Mouse (Mus musculus) CH12.LX (cell line): Measurements from ENCODE around the gene Lrrc8b. TPM values are rescaled to one million over a fixed set of nuclear protein-coding genes. Genes with fewer than 3 reads are reported as not detected.

Experiments used
- DNase-seq: peaks from one replicate; pipeline ENCODE4 v3.0.0-alpha.2; 2013; ENCODE audit errors: extremely low read depth
- H3K27ac ChIP-seq: 2 replicates; pipeline ENCODE4 v1.5.1; 2012; ENCODE audit warnings: low read depth, mild to moderate bottlenecking, control low read depth, moderate library complexity; ENCODE audit not compliant: insufficient read depth
- H3K27me3 ChIP-seq: replicated peaks from 2 replicates; pipeline ENCODE3; 2012; ENCODE audit warnings: inconsistent platforms
- H3K36me3 ChIP-seq, 2 experiments: replicated peaks in 1 of 2; 2 replicates each; pipeline versions ENCODE3 to v1.6.1; 2012; ENCODE audit warnings: inconsistent platforms in 1 of 2, low read length in 1 of 2, mild to moderate bottlenecking in 1 of 2, mixed read lengths in 1 of 2, moderate library complexity in 1 of 2; ENCODE audit not compliant: control insufficient read depth in 1 of 2, insufficient read depth in 1 of 2
- H3K4me1 ChIP-seq, 2 experiments: 2 replicates each; pipeline ENCODE4 v1.6.1; 2012; ENCODE audit warnings: inconsistent platforms in 1 of 2, moderate library complexity in 1 of 2; ENCODE audit not compliant: insufficient read depth in 2 of 2, control insufficient read depth in 1 of 2
- H3K4me2 ChIP-seq: 2 replicates; pipeline ENCODE4 v1.6.1; 2012; ENCODE audit warnings: low read depth, mild to moderate bottlenecking, control low read depth; ENCODE audit not compliant: poor library complexity, insufficient read depth, severe bottlenecking
- H3K4me3 ChIP-seq, 3 experiments: fragments of 150-350 bp in 1 of 3; sonication (generic) in 1 of 3; replicated peaks in 1 of 3; 2 replicates each; pipeline versions ENCODE3 to v1.5.1; 2011 to 2012; ENCODE audit warnings: low read depth in 2 of 3, low read length in 2 of 3, mild to moderate bottlenecking in 2 of 3, moderate library complexity in 2 of 3, control low read depth in 1 of 3, improper control_type of control experiment in 1 of 3, inconsistent platforms in 1 of 3, mixed read lengths in 1 of 3; ENCODE audit not compliant: poor library complexity in 1 of 3
- H3K79me2 ChIP-seq: replicated peaks from 2 replicates; pipeline ENCODE4 v1.6.1; 2012; ENCODE audit warnings: mild to moderate bottlenecking, moderate library complexity; ENCODE audit not compliant: control insufficient read depth, poor library complexity, insufficient read depth, severe bottlenecking; ENCODE audit errors: extremely low read depth
- H3K9ac ChIP-seq: 2 replicates; pipeline ENCODE4 v1.6.1; 2012; ENCODE audit warnings: low read depth, mild to moderate bottlenecking, control low read depth, moderate library complexity; ENCODE audit not compliant: insufficient read depth
- H3K9me3 ChIP-seq: replicated peaks from 2 replicates; pipeline ENCODE3; 2012; ENCODE audit warnings: low read length, inconsistent platforms, mixed read lengths
- CHD1 ChIP-seq: IDR thresholded peaks from 2 replicates; pipeline ENCODE4 v1.6.1; 2012; ENCODE audit warnings: low read depth, low read length, improper control_type of control experiment, inconsistent platforms
- CTCF ChIP-seq, 2 experiments: IDR thresholded peaks in 1 of 2; conservative IDR thresholded peaks in 1 of 2; 2 replicates each; pipeline ENCODE4 v1.5.1; 2011 to 2012; ENCODE audit warnings: low read depth in 2 of 2, low read length in 2 of 2, improper control_type of control experiment in 1 of 2, inconsistent platforms in 1 of 2, mild to moderate bottlenecking in 1 of 2, moderate library complexity in 1 of 2
- E2F4 ChIP-seq: IDR thresholded peaks from 2 replicates; pipeline ENCODE4 v1.6.1; 2011; ENCODE audit warnings: low read depth, low read length, improper control_type of control experiment; ENCODE audit not compliant: insufficient replicate concordance
- ELF1 ChIP-seq: IDR thresholded peaks from 2 replicates; pipeline ENCODE4 v1.6.1; 2014; ENCODE audit warnings: low read depth, mild to moderate bottlenecking, inconsistent platforms, low read length, improper control_type of control experiment
- EP300 ChIP-seq: IDR thresholded peaks from 2 replicates; pipeline ENCODE4 v1.6.1; 2011; ENCODE audit warnings: low read length, improper control_type of control experiment
- ETS1 ChIP-seq: conservative IDR thresholded peaks from 2 replicates; pipeline ENCODE4 v1.6.1; 2012; ENCODE audit warnings: low read depth, mild to moderate bottlenecking, inconsistent platforms, low read length, improper control_type of control experiment, moderate library complexity
- GABPA ChIP-seq: IDR thresholded peaks from 2 replicates; pipeline ENCODE4 v1.6.1; 2012; ENCODE audit warnings: low read depth, low read length, improper control_type of control experiment, inconsistent platforms; ENCODE audit not compliant: insufficient replicate concordance
- HCFC1 ChIP-seq: IDR thresholded peaks from 2 replicates; pipeline ENCODE4 v1.6.1; 2012; ENCODE audit warnings: low read depth, mild to moderate bottlenecking, inconsistent platforms, low read length, improper control_type of control experiment
- JUN ChIP-seq: IDR thresholded peaks from 2 replicates; pipeline ENCODE4 v1.6.1; 2011; ENCODE audit warnings: low read depth, mild to moderate bottlenecking, low read length, improper control_type of control experiment, moderate library complexity; ENCODE audit not compliant: insufficient read depth
- MAFK ChIP-seq: IDR thresholded peaks from 2 replicates; pipeline ENCODE4 v1.6.1; 2011; ENCODE audit warnings: low read length, improper control_type of control experiment; ENCODE audit not compliant: insufficient replicate concordance
- MAZ ChIP-seq: IDR thresholded peaks from 2 replicates; pipeline ENCODE4 v1.6.1; 2012; ENCODE audit warnings: low read depth, mild to moderate bottlenecking, inconsistent platforms, low read length, improper control_type of control experiment, moderate library complexity
- MEF2A ChIP-seq: IDR thresholded peaks from 2 replicates; pipeline ENCODE4 v1.6.1; 2014; ENCODE audit warnings: low read depth, mild to moderate bottlenecking, inconsistent platforms, low read length, improper control_type of control experiment, borderline replicate concordance
- MXI1 ChIP-seq: IDR thresholded peaks from 2 replicates; pipeline ENCODE4 v1.6.1; 2011; ENCODE audit warnings: mild to moderate bottlenecking, low read depth, low read length, improper control_type of control experiment
- MYC ChIP-seq: IDR thresholded peaks from 2 replicates; pipeline ENCODE4 v1.6.1; 2011; ENCODE audit warnings: low read depth, mild to moderate bottlenecking, improper control_type of control experiment, low read length
- PAX5 ChIP-seq: IDR thresholded peaks from 2 replicates; pipeline ENCODE4 v1.6.1; 2012; ENCODE audit warnings: low read length, inconsistent platforms, mixed read lengths
- POLR2A ChIP-seq: IDR thresholded peaks from 2 replicates; pipeline ENCODE4 v1.6.1; 2011; ENCODE audit warnings: low read depth, mild to moderate bottlenecking, improper control_type of control experiment, low read length
- POLR2AphosphoS2 ChIP-seq: IDR thresholded peaks from 2 replicates; pipeline ENCODE4 v1.6.1; 2011; ENCODE audit warnings: low read depth, low read length, improper control_type of control experiment
- RCOR1 ChIP-seq: conservative IDR thresholded peaks from 2 replicates; pipeline ENCODE4 v1.6.1; 2012; ENCODE audit warnings: low read depth, mild to moderate bottlenecking, inconsistent platforms, low read length, improper control_type of control experiment
- SIN3A ChIP-seq: IDR thresholded peaks from 2 replicates; pipeline ENCODE4 v1.6.1; 2012; ENCODE audit warnings: low read length, improper control_type of control experiment, inconsistent platforms
- TBP ChIP-seq: conservative IDR thresholded peaks from 2 replicates; pipeline ENCODE4 v1.6.1; 2011; ENCODE audit warnings: low read depth, low read length, improper control_type of control experiment
- TCF12 ChIP-seq: IDR thresholded peaks from 2 replicates; pipeline ENCODE4 v1.6.1; 2014; ENCODE audit warnings: low read depth, mild to moderate bottlenecking, inconsistent platforms, low read length, improper control_type of control experiment
- ZC3H11A ChIP-seq: IDR thresholded peaks from 2 replicates; pipeline ENCODE4 v1.6.1; 2012; ENCODE audit warnings: low read depth, mild to moderate bottlenecking, inconsistent platforms, low read length, improper control_type of control experiment
- ZNF384 ChIP-seq: IDR thresholded peaks from 2 replicates; pipeline ENCODE4 v1.6.1; 2012; ENCODE audit warnings: low read depth, low read length, improper control_type of control experiment, inconsistent platforms
- dilution Hi-C: fragments of 300-500 bp; cut with MboI; formaldehyde crosslinking; loops from 2 replicates; pipeline ENCODE4 v1.14.3; 2020; ENCODE audit warnings: low sequenced_read_pairs; ENCODE audit not compliant: extremely low pct_unique_long_range_greater_than_20kb, extremely low pct_ligation_motif_present
- in situ Hi-C: fragments of 300-500 bp; cut with MboI; formaldehyde crosslinking; loops from 3 replicates; pipeline ENCODE4 v1.14.3; 2019; ENCODE audit warnings: low sequenced_read_pairs, low pct_ligation_motif_present, low pct_unique_long_range_greater_than_20kb, mixed read lengths
- polyA plus RNA-seq: library from polyadenylated mRNA; unstranded; fragments of >175 nt; gene quantifications from 2 replicates; pipeline ENCODE4 v1.2.1, GENCODE M21; 2012; ENCODE audit warnings: low read depth; ENCODE audit not compliant: insufficient read length
- total RNA-seq, 2 experiments: library from RNA; depleted of rRNA; stranded (reverse); fragments of 300-350 nt in 1 of 2; fragments of >200 nt in 1 of 2; gene quantifications; 2 replicates each; pipeline ENCODE4 v1.2.3; 2012 to 2014

Lrrc8b gene
- total and polyA plus RNA-seq, 3 experiments = 0.21 to 0.40 (median 0.40) TPM

DNA sequence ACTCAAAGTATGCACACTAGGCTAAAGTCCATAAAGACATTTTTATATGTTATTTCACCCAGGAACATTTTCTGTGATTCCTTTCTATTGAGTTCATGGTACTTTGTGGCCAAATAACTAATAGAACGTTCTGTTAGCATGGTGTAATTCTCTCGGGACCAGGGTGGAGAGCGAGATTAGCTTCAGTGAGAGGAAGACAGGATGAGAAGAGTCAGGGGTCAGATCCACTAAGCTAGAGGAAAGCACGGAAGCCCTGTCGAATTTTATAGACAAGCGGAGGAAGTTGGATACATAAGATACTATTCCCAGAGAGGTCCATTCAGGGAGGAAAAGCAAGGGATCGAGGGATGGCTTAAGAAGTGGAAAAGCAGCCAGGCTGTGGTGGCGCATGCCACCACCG is 62.0 kb downstream of the Lrrc8b start:
- no peak overlapping the region for H3K9ac ChIP-seq
- H3K4me2 ChIP-seq = no peak overlapping the region
- H3K27me3 ChIP-seq = no peaks in the 10 kb centered on the region
- H3K27ac ChIP-seq = no peak overlapping the region
- H3K79me2 ChIP-seq = no peaks in the 10 kb centered on the region
- in situ Hi-C loops (no loop called here), dilution Hi-C loops (no loop called here)
- no peak for DNase-seq
- H3K4me3 ChIP-seq = no peak overlapping the region
- H3K36me3 ChIP-seq = no peaks in the 10 kb centered on the region
- no peaks in the 10 kb centered on the region for H3K9me3 ChIP-seq
- TF ChIP-seq TCF12 (no peak), MAZ (no peak), ZC3H11A (no peak), MAFK (no peak), ELF1 (no peak), ZNF384 (no peak), E2F4 (no peak)
- H3K4me1 ChIP-seq = no peaks in the 10 kb centered on the region

DNA sequence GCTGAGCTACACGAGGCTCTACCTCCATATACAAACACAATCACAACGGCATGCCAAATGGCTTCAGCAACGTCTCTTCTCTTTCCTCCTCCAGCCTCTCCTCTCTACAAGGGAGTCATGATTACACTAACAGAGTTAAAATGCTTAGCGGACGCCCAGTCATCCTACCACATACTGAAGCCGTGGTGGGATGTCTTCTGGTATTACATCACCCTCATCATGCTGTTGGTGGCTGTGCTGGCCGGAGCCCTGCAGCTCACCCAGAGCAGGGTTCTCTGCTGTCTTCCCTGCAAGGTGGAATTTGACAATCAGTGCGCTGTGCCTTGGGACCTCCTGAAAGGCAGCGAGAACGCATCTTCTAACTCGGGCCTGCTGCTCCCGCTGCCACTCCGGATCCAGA is 64.1 kb downstream of the Lrrc8b start:
- Histone ChIP-seq H3K27me3 (no peaks in the 10 kb centered on the region), H3K9ac (no peak overlapping the region), H3K27ac (no peak overlapping the region), H3K79me2 (no peaks in the 10 kb centered on the region), H3K9me3 (no peaks in the 10 kb centered on the region), H3K4me2 (no peak overlapping the region), H3K4me1 (no peaks in the 10 kb centered on the region), H3K4me3 (no peak overlapping the region), H3K36me3 (no peaks in the 10 kb centered on the region)
- DNase-seq = no peak
- TF ChIP-seq SIN3A = no peak
- dilution Hi-C loops = no loop called here
- in situ Hi-C loops = no loop called here

DNA sequence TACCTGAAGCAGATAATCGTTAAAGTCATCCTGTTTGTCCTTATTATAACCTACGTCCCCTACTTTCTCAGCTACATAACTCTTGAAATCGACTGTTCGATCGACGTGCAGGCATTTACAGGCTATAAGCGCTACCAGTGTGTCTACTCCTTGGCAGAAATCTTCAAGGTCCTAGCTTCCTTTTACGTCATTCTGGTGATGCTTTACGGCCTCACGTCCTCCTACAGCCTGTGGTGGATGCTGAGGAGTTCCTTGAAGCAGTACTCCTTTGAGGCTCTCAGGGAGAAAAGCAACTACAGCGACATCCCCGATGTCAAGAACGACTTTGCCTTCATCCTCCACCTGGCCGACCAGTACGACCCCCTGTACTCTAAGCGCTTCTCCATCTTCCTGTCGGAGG is 65.0 kb downstream of the Lrrc8b start:
- Histone ChIP-seq H3K4me1 (no peaks in the 10 kb centered on the region), H3K27me3 (no peaks in the 10 kb centered on the region), H3K4me3 (no peak overlapping the region), H3K9me3 (no peaks in the 10 kb centered on the region), H3K4me2 (no peak overlapping the region)
- dilution Hi-C loops (no loop called here), in situ Hi-C loops (no loop called here)
- no peak for DNase-seq
- TF ChIP-seq ETS1 = no peak
- no peak for TF ChIP-seq GABPA
- no peak for TF ChIP-seq EP300
- TF ChIP-seq TBP = no peak
- no peak for TF ChIP-seq HCFC1
- TF ChIP-seq CHD1 = no peak
- TF ChIP-seq POLR2AphosphoS2 = no peak
- no peak for TF ChIP-seq TCF12
- no peak for TF ChIP-seq POLR2A
- no peak for TF ChIP-seq RCOR1
- no peak for TF ChIP-seq MEF2A
- TF ChIP-seq ZNF384 = no peak
- TF ChIP-seq PAX5 = no peak
- TF ChIP-seq MYC = no peak
- no peak for TF ChIP-seq MXI1
- no peak for TF ChIP-seq CTCF (conservative IDR thresholded peaks at IDR 0.05 in 1 of 2, IDR thresholded peaks at IDR 0.05 in 1 of 2; ENCODE audit: low read depth in 2 of 2, low read length in 2 of 2)
- TF ChIP-seq JUN = no peak
- TF ChIP-seq ZC3H11A = no peak
- TF ChIP-seq, all 38 proteins: peak for 0
- Histone ChIP-seq H3K36me3 (no peaks in the 10 kb centered on the region), H3K79me2 (no peaks in the 10 kb centered on the region), H3K9ac (no peak overlapping the region), H3K27ac (no peak overlapping the region)
